Mouse (Mus musculus) retina, adult 2 months (tissue): Measurements from ENCODE around the gene Kcnn3.

Experiments
- DNase-seq: peaks from one replicate; pipeline ENCODE4 v3.0.0-alpha.2; 2012; ENCODE audit warnings: low read depth, low spot score

Kcnn3 gene

DNA sequence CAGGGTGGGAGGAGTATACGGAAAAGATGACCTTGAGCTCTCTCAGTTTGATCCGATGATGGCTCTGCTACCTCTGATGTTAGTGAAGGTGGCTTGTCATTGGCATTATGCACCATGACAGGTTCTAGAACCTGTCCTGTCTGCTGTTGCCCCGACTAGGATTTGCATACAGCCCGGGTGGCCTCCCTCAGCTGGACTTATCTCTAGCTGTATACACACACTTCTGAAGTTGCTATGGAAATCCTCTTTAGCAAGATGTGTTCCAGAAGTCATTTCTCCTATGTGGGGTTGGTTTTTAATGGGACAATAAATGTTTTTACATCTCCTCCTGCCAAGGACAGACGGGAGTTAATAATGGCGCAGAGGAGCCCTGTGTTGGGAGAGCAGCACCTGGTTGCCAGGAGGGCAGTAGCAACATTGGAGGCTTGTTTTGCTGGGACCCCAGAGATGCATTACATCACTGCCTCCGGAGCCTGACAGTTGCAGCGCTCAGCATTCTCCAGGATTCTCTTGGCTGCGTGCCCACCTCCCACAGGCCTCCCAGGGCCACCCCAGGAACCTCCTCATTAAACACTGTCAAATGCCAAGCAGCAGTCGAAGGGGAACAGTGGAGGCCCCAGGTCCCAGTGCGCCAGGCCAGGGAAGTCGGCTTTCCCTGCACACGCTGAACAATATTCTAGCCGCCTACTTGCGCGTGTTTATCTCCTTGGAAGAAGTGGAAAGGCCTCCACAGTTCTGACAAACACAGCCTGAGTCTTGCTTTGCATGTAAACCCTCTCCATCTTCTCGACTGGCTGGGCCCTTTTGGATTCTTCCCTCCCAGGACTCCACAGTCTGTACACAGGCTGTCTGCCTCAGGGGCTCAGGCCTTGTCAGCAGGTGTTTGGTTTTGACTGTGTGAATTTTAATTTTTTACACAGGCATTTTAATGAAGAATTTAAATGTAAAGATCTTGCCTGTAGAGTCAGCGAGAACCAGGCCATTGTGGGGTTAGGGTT is 93.9 kb downstream of the Kcnn3 start:
- DNase-seq: no peak

DNA sequence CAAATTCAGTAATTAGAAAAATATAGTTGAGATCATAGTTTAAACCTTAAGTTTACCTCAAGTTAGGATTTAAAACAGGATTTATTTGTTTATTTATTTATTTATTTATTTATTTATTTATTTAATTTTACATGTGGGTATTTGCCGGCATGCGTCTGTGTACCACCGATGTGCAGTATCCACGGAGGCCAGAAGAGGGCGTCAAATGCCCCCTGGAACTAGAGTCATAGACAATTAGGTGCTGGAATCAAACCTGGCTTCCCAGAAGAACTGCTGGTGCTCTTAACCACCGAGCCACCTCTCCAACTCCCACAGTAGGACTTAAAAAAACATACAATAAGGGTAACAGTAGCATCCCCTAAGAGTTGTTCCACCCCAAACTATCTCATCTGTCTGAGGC is 96.9 kb downstream of the Kcnn3 start:
- no peak for DNase-seq

DNA sequence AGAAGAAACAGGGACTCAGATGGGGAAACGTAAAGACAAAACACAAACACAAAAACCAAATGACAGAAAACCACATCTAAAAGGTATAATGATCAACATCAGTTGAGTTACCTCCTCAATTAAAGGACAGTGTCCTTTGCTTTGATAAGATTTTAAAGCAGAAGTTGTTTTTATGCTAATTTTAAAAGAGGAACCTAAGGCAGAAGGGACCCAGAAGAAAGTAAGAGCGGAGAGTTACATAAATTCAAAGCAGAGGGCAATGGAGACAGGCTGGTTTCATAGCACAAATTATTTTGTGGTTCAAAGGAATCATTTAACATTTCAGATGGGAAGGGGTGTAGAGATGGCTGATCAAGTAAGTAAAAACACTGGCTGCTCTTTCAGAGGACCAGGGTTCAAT is 97.4 kb downstream of the Kcnn3 start:
- no peak for DNase-seq

DNA sequence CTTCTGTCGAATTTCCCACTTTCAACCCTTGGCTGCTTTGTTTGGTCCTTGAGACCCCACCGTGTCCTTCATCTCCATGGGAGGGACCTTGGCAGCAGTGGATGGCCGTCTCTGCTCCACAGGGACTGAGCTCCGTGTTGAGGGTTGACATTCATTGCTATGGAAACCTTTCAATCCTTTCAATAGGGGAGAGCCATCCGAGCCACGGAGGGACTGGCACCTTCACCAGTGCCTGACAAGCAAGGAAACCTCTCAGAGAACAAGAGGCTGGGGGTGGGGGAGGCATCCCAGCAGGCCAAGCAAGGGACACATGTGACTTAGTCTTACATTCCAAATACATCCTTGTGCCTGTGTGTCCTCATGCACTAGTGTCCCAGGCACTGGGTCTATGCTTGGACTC is 102.9 kb downstream of the Kcnn3 start:
- DNase-seq: no peak

DNA sequence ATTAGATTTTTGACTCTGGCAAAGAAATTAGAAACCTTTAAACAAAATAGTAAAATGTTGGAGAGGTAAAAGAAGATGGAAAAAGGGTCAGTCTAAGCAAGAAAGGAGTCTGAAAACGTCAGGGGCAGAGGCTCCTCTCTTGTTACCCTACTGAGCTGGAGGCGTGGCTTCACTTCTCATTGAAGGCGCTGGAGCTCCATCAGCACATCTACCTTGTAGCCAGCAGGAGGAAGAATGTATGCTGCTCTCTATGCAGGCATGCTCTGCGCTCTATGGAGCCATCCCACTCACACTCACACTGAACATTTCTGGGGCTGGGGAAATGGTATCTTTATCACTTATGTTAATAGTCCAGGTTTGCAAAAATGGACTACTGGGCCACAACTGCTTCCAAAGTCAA is 103.6 kb downstream of the Kcnn3 start:
- DNase-seq: no peak

DNA sequence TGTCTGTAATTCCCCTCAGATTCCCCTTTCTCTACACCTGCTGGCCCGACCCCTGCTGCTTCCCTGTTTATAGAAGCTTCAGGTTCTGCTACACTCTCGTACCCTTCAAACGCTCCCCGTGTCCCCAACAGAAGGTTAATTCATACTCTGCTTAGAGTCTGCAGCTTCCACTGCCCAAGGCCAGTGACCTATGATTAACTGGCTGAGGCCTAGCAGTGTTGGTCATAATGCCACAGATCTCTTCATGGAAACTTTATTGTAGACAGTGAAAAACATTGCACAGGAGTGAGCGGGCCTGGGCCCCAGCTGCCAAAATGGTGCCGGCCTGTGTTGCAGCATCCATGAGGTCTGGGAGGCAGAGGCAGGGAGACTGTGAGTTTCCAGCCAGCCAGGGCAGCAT is 104.0 kb downstream of the Kcnn3 start:
- no peak for DNase-seq

DNA sequence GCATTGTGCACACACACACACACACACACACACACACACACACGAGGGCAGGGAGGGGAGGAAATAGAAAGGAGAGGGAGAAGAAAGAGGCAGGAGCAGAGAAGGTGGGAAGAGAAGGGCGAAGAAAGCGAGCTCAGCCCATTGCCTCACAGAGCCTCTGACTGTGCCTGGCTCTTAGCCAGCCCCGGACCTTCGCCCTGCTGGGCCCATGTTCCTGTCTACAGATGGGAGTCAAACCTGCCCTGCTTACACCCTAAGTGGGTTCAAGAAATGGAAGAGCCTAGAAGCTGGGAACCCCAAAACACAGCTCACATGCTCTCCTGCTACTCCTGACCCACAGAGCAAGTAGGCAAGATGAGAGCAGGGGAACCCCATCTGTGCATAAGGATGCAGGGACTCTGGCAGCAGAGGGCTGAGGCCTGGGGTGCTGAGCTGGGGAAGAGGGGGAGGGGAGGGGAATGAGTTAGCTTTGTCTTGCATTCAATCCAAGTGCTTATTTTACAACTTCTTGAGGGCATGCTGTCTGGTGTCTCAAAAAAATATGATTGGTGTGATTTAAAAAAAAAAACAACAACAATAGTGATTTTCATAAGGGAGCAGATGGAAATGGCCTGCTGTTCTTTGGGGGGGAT is 105.0 kb downstream of the Kcnn3 start:
- DNase-seq: no peak

DNA sequence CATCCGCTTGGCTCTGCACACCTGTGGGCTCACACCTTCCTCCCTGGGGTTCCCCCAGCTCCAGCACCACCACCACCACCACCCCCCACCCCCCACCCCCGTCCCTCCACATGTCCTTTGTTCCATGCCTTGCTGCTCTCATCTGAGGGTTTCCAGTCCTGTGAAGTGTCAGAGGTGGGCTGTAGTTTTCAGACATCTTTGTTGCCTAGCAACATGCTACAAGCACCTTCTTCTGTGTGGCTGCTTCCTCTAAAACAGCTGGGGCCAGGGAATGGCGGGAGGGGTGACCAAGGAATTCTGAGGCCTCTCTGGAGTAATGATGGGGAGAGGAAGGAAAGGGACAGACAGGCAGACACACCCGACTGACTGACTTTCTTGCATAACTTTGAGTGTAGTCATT is 106.6 kb downstream of the Kcnn3 start:
- DNase-seq: no peak

DNA sequence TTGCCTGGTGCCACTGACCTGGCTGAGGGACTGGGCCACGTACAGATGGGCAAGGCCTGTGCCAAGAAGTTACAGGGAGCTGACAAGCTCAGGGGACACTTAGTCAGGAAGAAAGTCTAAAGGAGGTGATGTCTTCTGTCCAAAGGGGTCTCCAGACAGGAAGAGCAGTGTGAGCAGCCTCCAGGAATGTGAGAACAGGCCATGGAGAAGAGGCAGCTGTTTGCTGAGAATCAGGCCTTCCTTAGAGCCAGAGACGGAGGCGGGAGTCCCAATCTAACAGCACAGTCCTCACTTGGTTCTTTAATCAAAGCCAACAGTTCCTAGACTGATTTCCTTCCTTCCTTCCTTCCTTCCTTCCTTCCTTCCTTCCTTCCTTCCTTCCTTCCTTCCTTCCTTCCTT is 109.8 kb downstream of the Kcnn3 start:
- no peak for DNase-seq

DNA sequence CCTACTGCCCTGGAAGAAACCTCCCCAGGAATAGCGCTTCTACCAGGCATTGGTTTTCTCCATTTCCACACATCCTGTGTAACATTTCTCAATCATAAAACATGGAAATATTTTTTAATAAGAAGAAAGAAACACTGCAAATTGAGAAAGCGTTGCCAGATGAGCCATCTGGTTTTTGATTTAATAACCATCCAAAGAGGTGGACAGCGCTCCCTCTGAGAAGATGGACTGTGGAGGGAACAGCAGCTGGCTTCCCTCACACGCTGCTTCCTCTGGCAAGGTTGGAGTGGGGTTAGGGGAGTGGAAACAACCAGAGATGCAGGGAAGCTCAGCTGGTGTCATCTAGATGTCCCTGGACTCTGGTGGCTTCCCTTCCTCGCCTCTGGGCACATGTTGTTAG is 111.8 kb downstream of the Kcnn3 start:
- no peak for DNase-seq

DNA sequence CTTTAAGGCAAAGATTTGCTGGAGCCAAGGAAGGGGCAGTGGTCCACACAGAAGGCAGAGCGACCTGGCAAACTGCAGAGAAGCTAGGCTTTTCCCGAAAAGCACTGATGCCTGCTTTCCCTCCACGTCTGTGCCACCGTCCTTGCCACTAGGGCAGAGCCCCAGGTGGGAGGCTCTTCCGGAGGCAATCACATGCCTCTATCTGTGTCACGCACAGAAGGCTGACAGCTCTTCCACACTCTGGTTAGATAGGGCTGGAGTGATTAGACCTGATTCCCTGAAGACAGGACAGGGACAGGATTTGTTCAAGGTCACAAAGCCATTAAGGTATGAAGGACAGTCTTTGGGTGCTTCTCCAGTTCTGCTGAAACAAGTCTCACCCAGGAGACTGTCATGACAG is 113.6 kb downstream of the Kcnn3 start:
- DNase-seq: no peak

DNA sequence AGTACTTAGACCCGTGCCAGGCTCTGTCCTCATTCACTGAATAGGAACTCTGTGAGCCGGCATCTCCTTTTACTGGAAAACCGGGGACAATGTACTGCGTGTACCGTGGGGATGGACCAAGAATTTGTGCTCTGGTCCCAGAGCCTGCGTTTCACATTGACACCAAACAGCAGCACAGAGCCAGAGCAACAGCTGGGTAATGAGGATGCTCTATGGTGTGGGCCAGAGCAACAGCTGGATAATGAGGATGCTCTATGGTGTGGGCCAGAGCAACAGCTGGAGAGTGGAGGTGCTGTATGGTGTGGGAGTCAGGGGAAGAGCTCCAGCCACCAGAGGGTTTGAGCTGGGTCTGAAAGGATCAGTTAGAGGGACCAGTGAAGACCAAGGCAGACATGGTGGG is 114.0 kb downstream of the Kcnn3 start:
- DNase-seq: no peak

DNA sequence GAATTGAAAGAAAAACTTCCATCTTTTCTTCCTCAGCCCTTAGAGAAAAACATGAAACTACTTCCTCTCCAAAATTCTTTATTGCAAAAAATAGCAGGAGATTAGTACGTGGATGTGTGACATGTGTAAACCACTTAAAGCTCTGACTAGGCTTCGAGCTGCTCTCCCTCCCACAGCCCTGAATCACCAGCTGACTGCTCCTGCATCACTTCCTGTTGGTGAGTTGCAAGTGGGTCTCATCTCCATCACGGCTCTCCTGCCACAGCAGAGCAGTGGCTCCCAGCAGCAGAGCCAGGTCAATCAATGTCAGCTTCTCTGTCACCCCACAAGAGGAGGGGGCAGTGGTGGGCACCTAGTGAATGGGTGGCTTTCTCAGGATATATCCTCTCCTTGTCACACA is 120.8 kb downstream of the Kcnn3 start:
- no peak for DNase-seq

DNA sequence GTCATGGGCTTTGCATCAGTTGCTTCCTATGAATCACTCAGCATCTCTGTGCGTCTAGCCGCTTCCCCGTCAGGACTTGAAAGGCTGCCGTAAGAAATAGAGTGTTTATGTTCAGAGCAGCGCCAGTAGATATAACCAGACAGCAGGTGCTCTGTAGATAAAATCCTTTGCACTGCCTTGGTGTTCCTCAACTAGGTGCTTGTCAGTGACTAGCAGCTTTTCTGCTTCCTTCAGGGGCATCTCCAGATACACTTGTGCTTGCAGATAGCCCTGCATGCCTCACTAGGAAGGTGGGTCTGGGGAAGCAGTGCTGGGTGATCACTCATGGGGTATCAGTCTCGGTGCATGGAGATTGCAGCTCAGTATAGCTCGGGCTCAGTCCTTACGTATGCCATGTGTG is 123.4 kb downstream of the Kcnn3 start:
- no peak for DNase-seq

DNA sequence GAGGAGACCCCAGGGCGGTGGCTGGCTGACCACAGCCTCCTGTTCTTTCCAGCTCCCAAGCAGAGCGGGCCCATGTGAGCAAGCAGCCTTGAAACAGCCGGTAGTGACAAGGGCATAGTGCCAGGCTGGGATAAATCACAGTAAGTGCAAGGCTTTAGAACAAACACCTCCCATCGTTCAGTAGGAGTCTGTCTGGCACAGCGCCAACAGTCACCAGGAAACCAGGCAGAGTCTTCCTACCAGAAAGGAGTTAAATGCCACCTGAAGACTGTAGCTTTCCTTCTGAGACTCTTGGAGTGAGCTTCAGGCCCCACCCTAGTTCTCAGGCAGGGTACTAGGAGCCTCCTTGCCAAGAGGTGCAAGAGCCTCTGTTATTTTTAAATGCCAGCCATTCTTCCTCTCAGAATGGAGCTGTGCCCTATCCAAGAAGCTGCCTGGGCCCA is 126.9 kb downstream of the Kcnn3 start:
- no peak for DNase-seq

DNA sequence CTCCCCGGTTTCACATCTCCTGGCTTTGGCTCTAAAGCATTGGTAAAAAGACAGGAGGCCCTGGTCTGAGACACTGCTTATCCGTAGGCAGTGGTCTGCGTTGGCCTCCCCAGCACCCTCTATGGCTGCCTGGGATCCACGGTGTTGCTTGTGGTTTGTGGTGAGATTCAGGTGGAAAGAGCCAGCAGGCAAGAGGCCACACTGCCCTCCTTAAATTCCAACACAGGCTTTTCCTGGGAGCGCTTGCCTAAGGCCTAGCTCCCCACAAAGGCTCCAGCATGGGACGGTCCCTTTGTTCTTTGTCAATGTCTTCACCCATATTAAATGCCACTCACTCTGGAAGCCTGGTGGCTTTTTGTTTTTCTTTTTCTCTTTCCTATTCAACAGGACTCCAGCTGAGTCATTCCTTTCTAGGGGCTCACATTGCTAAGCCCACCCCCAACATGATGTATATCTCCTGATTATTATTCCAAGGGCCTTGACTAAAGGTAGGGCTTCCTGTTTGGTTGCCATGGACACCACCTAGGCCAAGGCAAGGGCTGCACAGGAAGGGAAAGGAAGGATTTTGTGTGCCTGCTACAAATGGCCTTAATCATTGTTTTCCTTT is 127.4 kb downstream of the Kcnn3 start:
- no peak for DNase-seq

DNA sequence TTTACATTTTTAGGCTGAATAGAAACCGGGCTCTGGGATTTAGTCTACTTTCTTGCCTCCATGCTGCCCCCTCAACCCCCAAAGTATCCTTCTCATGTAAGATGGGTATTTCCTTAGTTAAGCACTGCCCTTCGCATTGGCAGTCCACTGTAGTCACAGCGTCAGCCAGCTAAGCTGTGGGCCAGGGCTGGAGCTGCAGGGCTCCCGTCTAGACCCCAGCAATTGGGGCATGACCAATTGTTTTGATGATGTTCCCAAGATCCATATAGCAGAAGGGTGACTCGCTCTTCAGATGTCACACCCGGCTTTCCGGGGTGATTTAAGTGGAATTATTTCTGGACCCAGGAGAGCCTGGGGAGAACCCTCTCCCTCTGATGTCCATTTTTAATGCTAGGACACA is 129.9 kb downstream of the Kcnn3 start:
- DNase-seq: no peak

DNA sequence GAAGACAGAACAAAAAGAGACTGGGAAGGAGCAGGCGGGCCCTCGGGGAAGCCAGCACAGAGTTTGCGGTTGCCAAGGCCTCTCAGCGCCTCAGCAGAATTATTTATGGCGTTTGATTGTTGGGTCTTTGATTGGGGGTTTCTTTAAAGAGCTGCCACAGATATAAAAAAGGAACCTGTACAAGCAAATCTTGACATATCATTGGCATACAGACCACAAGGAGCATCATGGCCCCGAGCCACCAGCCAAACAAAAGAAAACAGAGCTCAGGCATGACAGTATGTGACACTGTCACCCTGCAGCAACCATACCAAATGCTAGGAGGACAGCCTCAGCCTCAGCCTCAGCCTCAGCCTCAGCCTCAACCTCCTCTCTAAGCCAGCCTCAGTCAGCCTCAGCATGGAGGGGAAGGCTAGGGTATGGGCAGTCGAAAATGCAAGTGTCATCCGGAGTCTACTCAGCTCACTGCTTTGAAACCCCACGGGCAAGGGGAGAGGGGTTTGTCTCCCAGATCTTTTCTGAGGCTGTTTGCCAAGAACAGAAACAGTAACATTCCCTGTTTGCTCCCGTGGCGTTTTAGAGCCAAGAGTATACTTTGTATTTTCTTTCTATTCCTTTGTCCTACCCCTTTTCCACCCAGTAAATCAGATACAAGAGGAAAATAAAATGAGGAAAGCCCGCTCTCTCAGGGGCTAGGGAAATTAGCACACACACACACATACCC is 133.4 kb downstream of the Kcnn3 start:
- no peak for DNase-seq

DNA sequence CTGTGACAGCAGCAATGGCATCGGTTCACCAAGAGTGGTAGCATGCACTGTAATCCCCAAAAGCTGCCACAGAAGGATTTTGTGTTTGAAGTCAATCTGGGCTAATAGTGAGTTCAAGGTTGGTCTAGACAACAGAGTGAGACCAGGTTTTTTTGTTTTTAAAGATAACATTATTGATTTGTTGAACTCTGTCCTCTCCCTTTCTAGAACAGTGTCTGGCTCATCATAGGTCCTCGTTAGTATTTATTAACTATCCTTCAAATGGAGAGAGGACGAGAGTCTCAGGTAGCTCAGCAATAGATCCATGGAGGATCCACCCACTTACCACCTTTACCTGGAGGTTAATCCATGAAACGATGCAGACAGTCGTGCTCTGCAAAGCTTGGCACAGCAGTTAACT is 137.1 kb downstream of the Kcnn3 start:
- no peak for DNase-seq

DNA sequence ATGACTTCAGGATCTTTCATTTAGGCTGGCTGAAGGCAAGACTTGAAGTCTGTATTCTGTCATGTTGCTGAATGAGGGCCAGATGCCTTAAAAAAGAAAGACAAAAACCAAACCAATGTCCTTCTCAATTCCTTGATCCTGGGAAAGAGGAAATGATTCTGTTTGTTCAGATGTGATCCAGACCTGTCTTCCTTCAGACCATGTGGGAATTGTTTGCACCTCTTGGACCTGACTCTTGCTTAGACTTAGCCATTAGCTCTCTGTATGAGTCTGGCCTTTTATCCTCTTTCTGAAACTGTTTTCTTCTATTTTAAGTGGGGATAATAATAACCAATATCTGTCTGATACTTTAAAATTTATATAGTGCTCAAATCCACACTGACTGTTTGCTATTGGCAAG is 138.5 kb downstream of the Kcnn3 start:
- no peak for DNase-seq

DNA sequence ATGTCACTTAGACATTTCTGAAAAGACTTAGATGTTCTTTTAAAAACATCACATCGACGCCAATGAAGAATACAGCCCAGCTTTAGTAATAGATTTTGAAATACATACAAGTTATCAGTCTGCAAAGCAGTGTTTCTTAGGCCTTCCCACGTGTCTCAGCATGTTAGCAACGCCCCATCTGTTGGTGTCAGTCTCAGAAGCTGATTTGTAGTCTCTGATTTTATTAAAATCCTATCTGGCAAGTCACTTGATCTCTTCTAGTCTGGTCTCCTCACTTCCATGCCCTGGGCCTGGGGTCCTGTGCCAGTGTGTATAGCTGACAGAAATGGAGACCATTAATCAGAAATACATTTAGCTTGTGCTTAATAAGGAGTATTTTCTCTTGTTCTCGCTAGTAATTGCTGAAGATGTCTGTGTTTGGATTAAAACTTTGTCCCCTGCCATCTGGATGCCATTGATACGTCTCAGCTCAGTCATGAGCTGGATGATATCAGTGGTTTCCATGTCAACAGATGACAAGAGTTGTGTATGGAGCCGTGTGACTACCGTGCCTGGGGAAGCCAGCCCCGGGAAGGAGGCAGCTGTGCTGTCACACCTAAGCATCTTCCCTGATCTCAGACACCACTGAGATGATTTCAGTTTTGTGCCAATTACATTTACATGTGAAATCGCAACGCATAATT is 140.1 kb downstream of the Kcnn3 start:
- no peak for DNase-seq
